Mouse (Mus musculus) C3H10T1/2 (cell line): Measurements from ENCODE around the gene Zwint. TPM values are rescaled to one million over a fixed set of nuclear protein-coding genes. Genes with fewer than 3 reads are reported as not detected.

Source experiments
- polyA plus RNA-seq, 2 experiments: library from polyadenylated mRNA; unstranded; fragments of >200 nt; fragmentation: generic; extraction: Trizol; gene quantifications; one replicate each; pipeline ENCODE4 v1.2.1; 2012; ENCODE audit warnings: missing spikeins in 2 of 2

The Zwint gene
- polyA plus RNA-seq, result 10 to 100 TPM; 68.0 to 98.4 TPM

DNA sequence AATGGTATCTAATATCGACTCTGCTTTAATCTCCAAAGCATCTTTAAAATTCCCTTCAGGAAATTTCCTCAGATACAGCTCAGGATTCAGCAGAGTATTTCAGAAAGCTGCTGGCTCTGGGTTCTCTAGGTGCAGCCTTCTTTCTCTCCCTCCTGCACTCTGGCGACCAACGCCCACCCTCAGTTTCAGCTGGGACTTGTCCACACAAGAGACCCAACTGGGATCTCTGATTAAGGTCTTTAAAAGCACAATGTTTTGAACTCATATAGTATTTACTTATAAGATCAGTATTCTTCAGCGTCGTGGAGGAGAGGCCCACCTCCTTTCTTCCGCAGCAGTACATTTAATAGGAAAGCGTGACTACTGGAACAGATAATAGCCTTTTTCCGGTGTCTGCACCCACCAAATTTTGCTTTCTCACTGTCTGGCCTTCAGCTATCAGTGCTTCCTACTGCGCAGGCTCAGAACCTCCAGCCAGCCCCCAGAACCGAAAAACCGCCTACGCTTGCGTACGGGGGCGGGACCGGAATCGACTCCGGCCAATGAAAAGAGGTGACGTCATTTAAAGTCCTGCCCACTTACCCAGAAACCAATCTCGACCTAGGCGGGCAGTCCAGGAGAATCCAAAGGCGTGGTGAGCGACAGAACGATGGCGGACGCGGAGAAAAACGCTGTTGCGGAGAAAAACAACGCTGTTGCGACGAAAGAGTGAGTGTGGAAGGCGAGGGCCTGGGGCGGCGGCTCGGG, at the start of gene Zwint:
Gene Zwint (plus strand): TSS at position 576 of the 747 bp plus-strand sequence.

